Mouse (Mus musculus) left cerebral cortex, postnatal 25 days (tissue): Measurements from ENCODE around the gene Ran. TPM values are rescaled to one million over a fixed set of nuclear protein-coding genes. Genes with fewer than 3 reads are reported as not detected.

Experiments
- DNase-seq, 2 experiments: peaks; one replicate each; pipeline ENCODE4 v3.0.0; 2022; ENCODE audit warnings: low spot score in 2 of 2, mixed read lengths in 1 of 2
- intact Hi-C: fragments of 180-260 bp; cut with DNase I; formaldehyde crosslinking; loops from one replicate; pipeline ENCODE4 v1.15.1; 2025
- total RNA-seq, 2 experiments: library from RNA; stranded (reverse); gene quantifications; 2 replicates each; pipeline ENCODE4 v1.2.3; 2021

Ran gene
- total RNA-seq, 2 experiments from 2014 or later, result 150 to 162 TPM

GRCm38 (mm10) chr5:129009577-129009976, 10.3 kb upstream of the Ran start:
- intact Hi-C loops, result no loop called here

GRCm38 (mm10) chr5:129010937-129011336, 8.9 kb upstream of the Ran start:
- intact Hi-C loops, result no loop called here

More at GRCm38 (mm10) chr5:129009577-129009976, 10.3 kb upstream of the Ran start:
- DNase-seq, result no peak

GRCm38 (mm10) chr5:129015020-129015419, 4.8 kb upstream of the Ran start:
- intact Hi-C loops, result no loop called here

More at GRCm38 (mm10) chr5:129010937-129011336, 8.9 kb upstream of the Ran start:
- no peak for DNase-seq

GRCm38 (mm10) chr5:129015540-129015939, 4.3 kb upstream of the Ran start:
- DNase-seq, result no peak
- intact Hi-C loops, result no loop called here

More at GRCm38 (mm10) chr5:129015020-129015419, 4.8 kb upstream of the Ran start:
- DNase-seq, result no peak

- DNase-seq, result no peak
- intact Hi-C loops, result no loop called here
These were observed 3.5 kb upstream of the Ran start for GRCm38 (mm10) chr5:129016370-129016769.

- peak in 1 of 2 experiments; percentile 60 for DNase-seq
- intact Hi-C loops, result no loop called here
These were observed 933 bp upstream of the Ran start for GRCm38 (mm10) chr5:129018782-129019489.

- intact Hi-C loops, result no loop called here
- DNase-seq, result no peak
These were observed 415 bp downstream of the Ran start for GRCm38 (mm10) chr5:129020300-129020668.

- no peak for DNase-seq
- intact Hi-C loops, result no loop called here
These were observed 862 bp downstream of the Ran start for GRCm38 (mm10) chr5:129020731-129021130.

GRCm38 (mm10) chr5:129025048-129025447, 5.2 kb downstream of the Ran start:
- no peak for DNase-seq
- intact Hi-C loops, result no loop called here

- DNase-seq, result no peak
- intact Hi-C loops, result no loop called here
These were observed 5.9 kb downstream of the Ran start for GRCm38 (mm10) chr5:129025725-129026124.

- no peak for DNase-seq
- intact Hi-C loops, result no loop called here
These were observed 6.3 kb downstream of the Ran start for GRCm38 (mm10) chr5:129026171-129026570.

- no peak for DNase-seq
- intact Hi-C loops, result no loop called here
These were observed 6.8 kb downstream of the Ran start for GRCm38 (mm10) chr5:129026637-129027036.

- DNase-seq, result no peak
- intact Hi-C loops, result no loop called here
These were observed 9.4 kb downstream of the Ran start for GRCm38 (mm10) chr5:129029131-129029723.

GRCm38 (mm10) chr5:129036678-129037077, 16.8 kb downstream of the Ran start:
- DNase-seq, result no peak

GRCm38 (mm10) chr5:129037739-129038138, 17.9 kb downstream of the Ran start:
- peak in 1 of 2 experiments; percentile 42 for DNase-seq
- intact Hi-C loops, result no loop called here

More at GRCm38 (mm10) chr5:129036678-129037077, 16.8 kb downstream of the Ran start:
- intact Hi-C loops, result no loop called here

GRCm38 (mm10) chr5:129045641-129046580, 26.0 kb downstream of the Ran start:
- peak; percentile 47 to 54 for DNase-seq
- intact Hi-C loops, result no loop called here

GRCm38 (mm10) chr5:129049372-129049771, 29.5 kb downstream of the Ran start:
- intact Hi-C loops, result no loop called here

GRCm38 (mm10) chr5:129051910-129052309, 32.0 kb downstream of the Ran start:
- no peak for DNase-seq
- intact Hi-C loops, result no loop called here

More at GRCm38 (mm10) chr5:129049372-129049771, 29.5 kb downstream of the Ran start:
- DNase-seq, result peak; percentile 73 to 88

- intact Hi-C loops, result no loop called here
- DNase-seq, result no peak
These were observed 32.9 kb downstream of the Ran start for GRCm38 (mm10) chr5:129052636-129053355.
